Mouse (Mus musculus) left cerebral cortex, adult 6 months (tissue): ENCODE results near the gene Gm49393. TPM values are rescaled to one million over a fixed set of nuclear protein-coding genes. Genes with fewer than 3 reads are reported as not detected.

Experiments used
- long read RNA-seq, 2 experiments: library from polyadenylated mRNA; unstranded; transcript quantifications; one replicate each; pipeline ENCODE4 v2.0.0; 2019 to 2020
- polyA plus RNA-seq: library from polyadenylated mRNA; unstranded; fragments of <200 nt; fragmentation: Nextera tagmentation; gene quantifications from 2 replicates; pipeline ENCODE4 v1.2.3, GENCODE M21; 2021

Gm49393 gene
- not detected in 2 replicates for polyA plus RNA-seq
- long read RNA-seq, experiment 1 = 0 reads
- long read RNA-seq, experiment 2 = 0 reads

DNA sequence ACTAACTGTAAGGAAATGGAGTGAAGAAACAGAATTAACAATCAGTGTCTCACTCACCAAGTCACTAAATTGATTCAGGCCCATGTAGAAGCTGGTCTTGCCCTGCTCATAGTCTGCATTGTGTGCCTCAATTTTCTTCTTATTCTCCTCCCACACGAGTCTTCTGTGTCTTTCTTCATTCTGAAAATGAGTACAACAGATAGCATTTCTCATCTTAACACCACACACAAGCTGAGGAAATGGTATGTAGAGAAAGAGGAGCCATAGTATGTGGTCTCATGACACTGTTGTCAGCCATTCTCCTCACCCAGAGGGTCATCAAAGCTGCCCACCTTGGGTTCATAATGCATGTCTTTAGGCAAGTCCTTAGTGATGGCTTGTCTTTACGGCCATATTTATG, at the start of gene Gm49393:
Gene Gm49393, minus strand, starts transcription at position 101 of the 400 bp plus-strand sequence.

DNA sequence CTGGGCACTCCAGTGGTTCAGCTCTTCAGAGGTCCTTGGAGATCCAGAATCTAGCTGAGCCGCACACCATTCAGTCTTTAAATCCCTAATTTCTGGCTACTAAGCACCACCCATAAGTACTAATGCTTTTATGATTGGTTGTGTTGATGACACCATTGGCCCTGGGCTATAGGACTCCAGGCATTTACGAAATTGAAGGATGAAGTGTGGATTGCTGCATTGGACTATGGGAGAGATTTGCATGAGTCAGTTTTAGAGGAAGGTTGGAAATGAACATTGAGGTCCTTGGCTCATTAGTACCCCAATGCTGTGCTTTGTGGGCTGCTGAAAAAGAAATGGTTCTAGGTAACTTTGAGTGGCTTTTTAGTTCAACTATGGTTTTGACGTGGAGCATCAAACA, 6.5 kb upstream of the Gm49393 start, which contains the start of gene Tpbpa:
Gene Tpbpa, minus strand, starts transcription at position 101 of the 400 bp plus-strand sequence.

DNA sequence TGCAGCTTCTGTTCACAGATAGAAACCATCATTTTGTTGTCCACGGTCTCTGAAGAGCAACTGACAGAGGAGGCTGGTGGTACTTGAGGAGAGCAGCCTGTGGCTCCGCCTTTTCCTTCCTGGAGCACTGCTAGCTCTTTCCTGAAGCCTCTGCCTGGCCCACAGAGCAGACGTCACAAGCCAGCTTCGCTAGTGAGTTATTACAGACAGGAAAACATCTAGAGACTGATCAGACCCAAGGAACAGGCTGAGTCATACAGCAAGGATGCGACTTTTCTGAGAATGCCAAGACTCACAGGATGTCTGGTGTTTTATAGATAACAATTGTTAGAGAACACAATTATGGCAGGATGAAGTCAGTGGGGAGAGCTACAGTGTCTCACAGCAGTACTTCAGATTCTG, 1.1 kb upstream of the Gm49393 start, which contains the start of the genes Gm49391 and Ctla2a:
Gene Gm49391, minus strand, starts transcription at position 72 of the 402 bp plus-strand sequence.
Gene Ctla2a, minus strand, starts transcription at position 126 of the 402 bp plus-strand sequence.

DNA sequence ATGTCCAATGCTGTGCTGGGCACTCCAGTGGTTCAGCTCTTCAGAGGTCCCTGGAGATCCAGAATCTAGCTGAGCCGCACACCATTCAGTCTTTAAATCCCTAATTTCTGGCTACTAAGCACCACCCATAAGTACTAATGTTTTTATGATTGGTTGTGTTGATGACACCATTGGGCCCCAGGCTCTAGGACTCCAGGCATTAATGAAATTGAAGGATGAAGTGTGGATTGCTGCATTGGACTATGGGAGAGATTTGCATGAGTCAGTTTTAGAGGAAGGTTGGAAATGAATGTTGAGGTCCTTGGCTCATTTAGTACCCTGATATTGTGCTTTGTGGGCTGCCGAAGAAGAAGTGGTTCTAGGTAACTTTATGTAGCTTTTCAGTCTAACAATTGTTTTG, 30.6 kb downstream of the Gm49393 start, which contains the start of gene Tpbpb:
Gene Tpbpb, minus strand, starts transcription at position 101 of the 400 bp plus-strand sequence.

DNA sequence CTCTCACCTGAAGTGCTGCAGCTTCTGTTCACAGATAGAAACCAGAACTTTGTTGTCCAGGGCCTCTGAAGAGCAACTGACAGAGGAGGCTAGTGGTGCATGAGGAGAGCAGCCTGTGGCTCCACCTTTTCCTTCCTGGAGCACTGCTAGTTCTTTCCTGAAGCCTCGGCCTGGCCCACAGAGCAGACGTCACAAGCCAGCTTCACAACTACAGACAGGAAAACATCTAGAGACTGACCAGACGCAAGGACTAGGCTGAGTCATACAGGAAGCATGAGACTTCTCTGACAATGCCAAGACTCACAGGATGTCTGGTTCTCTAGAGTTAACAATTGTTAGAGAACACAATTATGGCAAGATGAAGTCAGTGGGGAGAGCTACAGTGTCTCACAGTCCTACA, 38.1 kb downstream of the Gm49393 start, which contains the start of gene Ctla2b:
Gene Ctla2b, minus strand, starts transcription at position 120 of the 400 bp plus-strand sequence.

DNA sequence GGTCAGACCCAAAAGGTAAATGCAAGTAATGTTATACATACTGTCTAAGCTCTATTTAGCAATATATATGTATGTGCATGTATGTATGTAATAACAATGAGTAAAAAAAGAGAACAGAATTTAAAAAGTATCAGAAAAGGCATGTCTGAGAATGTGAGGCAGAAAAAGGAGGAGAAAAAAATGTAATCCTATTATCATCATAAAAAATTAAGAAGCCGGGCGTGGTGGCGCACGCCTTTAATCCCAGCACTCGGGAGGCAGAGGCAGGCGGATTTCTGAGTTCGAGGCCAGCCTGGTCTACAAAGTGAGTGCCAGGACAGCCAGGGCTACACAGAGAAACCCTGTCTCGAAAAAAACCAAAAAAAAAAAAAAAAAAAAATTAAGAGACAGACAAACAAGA, 38.6 kb downstream of the Gm49393 start, which contains the start of gene Gm49392:
Gene Gm49392, minus strand, starts transcription at position 101 of the 400 bp plus-strand sequence.

GRCm38 (mm10) chr13:60864281-60864680, 71.1 kb downstream of the Gm49393 start, which contains the start of gene 4930486L24Rik:
4930486L24Rik (minus strand) TSS chr13:60864475.

Other genes with a start within 250 kb of the Gm49393 start
- not detected in 2 replicates for gene BC051665, start 149.2 kb downstream of the Gm49393 start, polyA plus RNA-seq
- not detected in 2 replicates for gene Ctsll3, start 132.7 kb downstream of the Gm49393 start, polyA plus RNA-seq
- not detected in 2 replicates for gene 4930486L24Rik, start 71.1 kb downstream of the Gm49393 start, polyA plus RNA-seq
- gene Gm49392, start 38.7 kb downstream of the Gm49393 start, polyA plus RNA-seq = 0.15 and 0.24 TPM in 2 replicates
- 0.77 and 0.85 TPM in 2 replicates for gene Ctla2b, start 38.1 kb downstream of the Gm49393 start, polyA plus RNA-seq
- not detected in 2 replicates for gene Tpbpb, start 30.7 kb downstream of the Gm49393 start, polyA plus RNA-seq
- 0.55 and 0.75 TPM in 2 replicates for gene Gm49391, start 981 bp upstream of the Gm49393 start, polyA plus RNA-seq
- gene Ctla2a, start 1.0 kb upstream of the Gm49393 start, polyA plus RNA-seq = 12.4 and 14.9 TPM in 2 replicates
- gene Tpbpa, start 6.4 kb upstream of the Gm49393 start, polyA plus RNA-seq = not detected in 2 replicates
- gene Ctsj, start 70.4 kb upstream of the Gm49393 start, polyA plus RNA-seq = not detected in 2 replicates
- not detected in 2 replicates for gene Ctsq, start 105.0 kb upstream of the Gm49393 start, polyA plus RNA-seq
- not detected in 2 replicates for gene Ctsr, start 228.7 kb upstream of the Gm49393 start, polyA plus RNA-seq